Mouse (Mus musculus) embryonic facial prominence, embryonic 10.5 days (tissue): ENCODE results near the gene Cdc37. TPM values are rescaled to one million over a fixed set of nuclear protein-coding genes. Genes with fewer than 3 reads are reported as not detected.

Experiments used
- DNase-seq: peaks from one replicate; pipeline ENCODE4 v3.0.0-alpha.2; 2017; ENCODE audit warnings: low spot score
- H3K27ac ChIP-seq: fragments of 300-500 bp; sonication (generic); replicated peaks from 2 replicates; pipeline ENCODE4 v1.5.1; 2016; ENCODE audit warnings: mild to moderate bottlenecking
- H3K27me3 ChIP-seq: fragments of 300-500 bp; sonication (generic); replicated peaks from 2 replicates; pipeline ENCODE4 v1.6.1; 2016; ENCODE audit warnings: low read depth, mild to moderate bottlenecking; ENCODE audit not compliant: poor library complexity, severe bottlenecking
- H3K36me3 ChIP-seq: fragments of 300-500 bp; sonication (generic); replicated peaks from 2 replicates; pipeline ENCODE4 v1.6.1; 2016; ENCODE audit warnings: mild to moderate bottlenecking, moderate library complexity
- H3K4me1 ChIP-seq: fragments of 300-500 bp; sonication (generic); 2 replicates; pipeline ENCODE4 v1.6.1; 2016
- H3K4me3 ChIP-seq: fragments of 300-500 bp; sonication (generic); 2 replicates; pipeline ENCODE4 v1.5.1; 2016; ENCODE audit warnings: mild to moderate bottlenecking, moderate library complexity
- H3K9me3 ChIP-seq: fragments of 300-500 bp; sonication (generic); 2 replicates; pipeline ENCODE4 v1.6.1; 2016; ENCODE audit warnings: mild to moderate bottlenecking
- WGBS: fragments of 180-500 bp; shearing (Covaris S2); methylation state at CpG from one replicate; pipeline ENCODE4 v1.1.7; 2016; 5-methylcytosine and 5-hydroxymethylcytosine counted together
- polyA plus RNA-seq: library from polyadenylated mRNA; unstranded; fragments of >200 nt; fragmentation: Nextera tagmentation; extraction: Ambion mirVana; gene quantifications from 2 replicates; pipeline ENCODE4 v1.2.1, GENCODE M21; 2016

Cdc37 gene
- polyA plus RNA-seq, 1 experiment from 2014 or later, result 418 TPM

- Histone ChIP-seq H3K36me3 (peaks cover 80% of the 10 kb centered on the region), H3K4me1 (peaks cover 36% of the 10 kb centered on the region), H3K27ac (no peak overlapping the region), H3K27me3 (no peaks in the 10 kb centered on the region), H3K4me3 (no peak overlapping the region), H3K9me3 (no peaks in the 10 kb centered on the region)
- WGBS, result 92% methylated on average over 4 of the region's 4 CpGs
- DNase-seq, result no peak
Observed at GRCm38 (mm10) chr9:21145431-21145830, 4.4 kb downstream of the Cdc37 start.

GRCm38 (mm10) chr9:21144361-21144760, 5.4 kb downstream of the Cdc37 start:
- H3K27me3 ChIP-seq, result no peaks in the 10 kb centered on the region
- H3K4me1 ChIP-seq, result peaks cover 33% of the 10 kb centered on the region
- 95% methylated on average over 3 of the region's 3 CpGs for WGBS
- no peaks in the 10 kb centered on the region for H3K9me3 ChIP-seq
- H3K4me3 ChIP-seq, result no peak overlapping the region
- H3K36me3 ChIP-seq, result peaks cover 90% of the 10 kb centered on the region
- no peak overlapping the region for H3K27ac ChIP-seq
- DNase-seq, result no peak

- no peak overlapping the region for H3K27ac ChIP-seq
- DNase-seq, result no peak
- H3K9me3 ChIP-seq, result no peaks in the 10 kb centered on the region
- no peaks in the 10 kb centered on the region for H3K27me3 ChIP-seq
- 93% methylated on average over 14 of the region's 14 CpGs for WGBS
- no peak overlapping the region for H3K4me3 ChIP-seq
- peaks cover 10% of the 10 kb centered on the region for H3K4me1 ChIP-seq
- peaks cover 100% of the 10 kb centered on the region for H3K36me3 ChIP-seq
Observed at GRCm38 (mm10) chr9:21141922-21142321, 7.9 kb downstream of the Cdc37 start.

GRCm38 (mm10) chr9:21138386-21138785, 11.4 kb downstream of the Cdc37 start:
- DNase-seq, result no peak
- Histone ChIP-seq H3K9me3 (no peaks in the 10 kb centered on the region), H3K36me3 (peaks cover 72% of the 10 kb centered on the region), H3K27me3 (no peaks in the 10 kb centered on the region), H3K4me1 (no peaks in the 10 kb centered on the region), H3K27ac (no peak overlapping the region), H3K4me3 (no peak overlapping the region)
- WGBS, result 86% methylated on average over 4 of the region's 4 CpGs

- H3K9me3 ChIP-seq, result no peaks in the 10 kb centered on the region
- H3K27me3 ChIP-seq, result no peaks in the 10 kb centered on the region
- peak; percentile 60 for DNase-seq
- no peak overlapping the region for H3K4me3 ChIP-seq
- H3K36me3 ChIP-seq, result peaks cover 60% of the 10 kb centered on the region
- H3K4me1 ChIP-seq, result no peaks in the 10 kb centered on the region
- WGBS, result 46% methylated on average over 3 of the region's 3 CpGs
- no peak overlapping the region for H3K27ac ChIP-seq
Observed at GRCm38 (mm10) chr9:21137229-21137628, 12.6 kb downstream of the Cdc37 start.

GRCm38 (mm10) chr9:21136401-21136800, 13.4 kb downstream of the Cdc37 start:
- DNase-seq, result no peak
- no peaks in the 10 kb centered on the region for H3K9me3 ChIP-seq
- H3K4me1 ChIP-seq, result 0 out of 2 replicates have a peak, but pooled peaks cover 3% of the 10 kb centered on the region
- no peak overlapping the region for H3K4me3 ChIP-seq
- no peak overlapping the region for H3K27ac ChIP-seq
- H3K36me3 ChIP-seq, result peaks cover 52% of the 10 kb centered on the region
- WGBS, result 86% methylated on average over 6 of the region's 6 CpGs
- no peaks in the 10 kb centered on the region for H3K27me3 ChIP-seq

GRCm38 (mm10) chr9:21135941-21136381, 13.8 kb downstream of the Cdc37 start:
- Histone ChIP-seq H3K4me3 (no peak overlapping the region), H3K27ac (no peak overlapping the region), H3K9me3 (no peaks in the 10 kb centered on the region), H3K36me3 (peaks cover 48% of the 10 kb centered on the region), H3K4me1 (0 out of 2 replicates have a peak, but pooled peaks cover 5% of the 10 kb centered on the region), H3K27me3 (no peaks in the 10 kb centered on the region)
- WGBS, result 72% methylated on average over 1 of the region's 1 CpGs
- DNase-seq, result no peak

GRCm38 (mm10) chr9:21135329-21135890, 14.4 kb downstream of the Cdc37 start:
- WGBS, result 79% methylated on average over 4 of the region's 4 CpGs
- Histone ChIP-seq H3K9me3 (no peaks in the 10 kb centered on the region), H3K27ac (no peak overlapping the region), H3K27me3 (no peaks in the 10 kb centered on the region), H3K36me3 (peaks cover 42% of the 10 kb centered on the region), H3K4me3 (no peak overlapping the region), H3K4me1 (peaks cover 8% of the 10 kb centered on the region)
- DNase-seq, result no peak

GRCm38 (mm10) chr9:21134595-21135328, 15.0 kb downstream of the Cdc37 start:
- 78% methylated on average over 9 of the region's 9 CpGs for WGBS
- peaks cover 13% of the 10 kb centered on the region for H3K4me1 ChIP-seq
- H3K27ac ChIP-seq, result no peak overlapping the region
- DNase-seq, result no peak
- no peaks in the 10 kb centered on the region for H3K9me3 ChIP-seq
- no peaks in the 10 kb centered on the region for H3K27me3 ChIP-seq
- peaks cover 36% of the 10 kb centered on the region for H3K36me3 ChIP-seq
- H3K4me3 ChIP-seq, result no peak overlapping the region

GRCm38 (mm10) chr9:21133064-21133707, 16.6 kb downstream of the Cdc37 start:
- H3K27me3 ChIP-seq, result no peaks in the 10 kb centered on the region
- no peak overlapping the region for H3K4me3 ChIP-seq
- no peak overlapping the region for H3K27ac ChIP-seq
- 83% methylated on average over 9 of the region's 9 CpGs for WGBS
- H3K9me3 ChIP-seq, result no peaks in the 10 kb centered on the region
- H3K36me3 ChIP-seq, result peaks cover 20% of the 10 kb centered on the region
- H3K4me1 ChIP-seq, result peaks cover 13% of the 10 kb centered on the region
- DNase-seq, result no peak

GRCm38 (mm10) chr9:21132102-21132775, 17.5 kb downstream of the Cdc37 start:
- DNase-seq, result no peak
- Histone ChIP-seq H3K4me3 (no peak overlapping the region; the same call in 1 of the 2 replicates), H3K27ac (no peak overlapping the region), H3K27me3 (no peaks in the 10 kb centered on the region), H3K9me3 (no peaks in the 10 kb centered on the region), H3K36me3 (peaks cover 10% of the 10 kb centered on the region), H3K4me1 (peaks cover 13% of the 10 kb centered on the region)
- WGBS, result 85% methylated on average over 12 of the region's 12 CpGs
